Mouse (Mus musculus): ENCODE measurements around the gene N4bp3.
"Not testable (repeated sequence)": the region's sequence is repeated elsewhere in the genome, so short reads cannot be mapped to it uniquely, and the experiment has no call there.

N4bp3 gene

GRCm38 (mm10) chr11:51632130-51632753, 18.4 kb downstream of the N4bp3 start:
- intact Hi-C loops (cut with DNase I) = no loop called here

- intact Hi-C loops (cut with DNase I) = no loop called here
Measured at GRCm38 (mm10) chr11:51629651-51630314, 20.9 kb downstream of the N4bp3 start.

- intact Hi-C loops (cut with DNase I) = no loop called here
Measured at GRCm38 (mm10) chr11:51627907-51628306, 22.7 kb downstream of the N4bp3 start.

- intact Hi-C loops (cut with DNase I) = no loop called here
Measured at GRCm38 (mm10) chr11:51627425-51627824, 23.2 kb downstream of the N4bp3 start.

- intact Hi-C loops (cut with DNase I) = no loop called here
Measured at GRCm38 (mm10) chr11:51625187-51625820, 25.3 kb downstream of the N4bp3 start.

GRCm38 (mm10) chr11:51622971-51623491, 27.6 kb downstream of the N4bp3 start:
- intact Hi-C loops (cut with DNase I) = no loop called here

- intact Hi-C loops (cut with DNase I) = no loop called here
Measured at GRCm38 (mm10) chr11:51621776-51622175, 28.9 kb downstream of the N4bp3 start.

- intact Hi-C loops (cut with DNase I) = no loop called here
Measured at GRCm38 (mm10) chr11:51620084-51620483, 30.6 kb downstream of the N4bp3 start.

GRCm38 (mm10) chr11:51619409-51620060, 31.1 kb downstream of the N4bp3 start, which contains the start of gene Nhp2:
Gene Nhp2, plus strand, starts transcription at chr11:51619735.
- intact Hi-C loops (cut with DNase I) = loop anchor here (2.0 kb wide), 1 partner anchor 31 kb away; the partner anchor contains the start of genes D930048N14Rik and N4bp3

GRCm38 (mm10) chr11:51618894-51619408, 31.7 kb downstream of the N4bp3 start:
- intact Hi-C loops (cut with DNase I) = loop anchor here (2.0 kb wide), 1 partner anchor 32 kb away; the partner anchor contains the start of genes D930048N14Rik and N4bp3

GRCm38 (mm10) chr11:51617693-51618092, 32.9 kb downstream of the N4bp3 start:
- intact Hi-C loops (cut with DNase I) = loop anchor here (1.0 to 2.0 kb wide), 2 partner anchors 33 to 64 kb away; partner anchors contain the start of genes D930048N14Rik and N4bp3

- intact Hi-C loops (cut with DNase I) = not testable (repeated sequence)
Measured at GRCm38 (mm10) chr11:51616113-51616512, 34.5 kb downstream of the N4bp3 start.

- intact Hi-C loops (cut with DNase I) = no loop called here
Measured at GRCm38 (mm10) chr11:51615601-51616000, 35.0 kb downstream of the N4bp3 start.

- intact Hi-C loops (cut with DNase I) = no loop called here
Measured at GRCm38 (mm10) chr11:51615129-51615528, 35.5 kb downstream of the N4bp3 start.

GRCm38 (mm10) chr11:51614256-51614655, 36.4 kb downstream of the N4bp3 start:
- intact Hi-C loops (cut with DNase I) = no loop called here

GRCm38 (mm10) chr11:51609940-51610339, 40.7 kb downstream of the N4bp3 start:
- intact Hi-C loops (cut with DNase I) = not testable (repeated sequence)

GRCm38 (mm10) chr11:51609266-51609909, 41.3 kb downstream of the N4bp3 start:
- intact Hi-C loops (cut with DNase I) = no loop called here

- intact Hi-C loops (cut with DNase I) = no loop called here
Measured at GRCm38 (mm10) chr11:51607096-51607738, 43.4 kb downstream of the N4bp3 start.

- intact Hi-C loops (cut with DNase I) = no loop called here
Measured at GRCm38 (mm10) chr11:51606447-51607095, 44.1 kb downstream of the N4bp3 start, which contains the start of gene Hnrnpab. Gene Hnrnpab, minus strand, starts transcription at chr11:51606847.
